Mouse (Mus musculus) heart, embryonic 12.5 days (tissue): ENCODE results near the gene Casp7. TPM values are rescaled to one million over a fixed set of nuclear protein-coding genes. Genes with fewer than 3 reads are reported as not detected.

Source experiments
- ATAC-seq: fragments of 200-750 bp; cut with Nextera tagmentation; 2 replicates; pipeline ENCODE4 v1.8.0; 2017; ENCODE audit warnings: moderate TSS enrichment, moderate library complexity; ENCODE audit not compliant: insufficient number of reproducible peaks, low FRiP score
- H3K27ac ChIP-seq: fragments of 300-500 bp; sonication (generic); 2 replicates; pipeline ENCODE4 v1.5.1; 2016; ENCODE audit warnings: mild to moderate bottlenecking, moderate library complexity; ENCODE audit not compliant: poor library complexity, severe bottlenecking
- H3K27me3 ChIP-seq: fragments of 300-500 bp; sonication (generic); replicated peaks from 2 replicates; pipeline ENCODE4 v1.6.1; 2016; ENCODE audit warnings: mild to moderate bottlenecking, moderate library complexity
- H3K36me3 ChIP-seq: fragments of 300-500 bp; sonication (generic); 2 replicates; pipeline ENCODE4 v1.6.1; 2016; ENCODE audit warnings: mild to moderate bottlenecking, moderate library complexity
- H3K4me1 ChIP-seq: fragments of 300-500 bp; sonication (generic); replicated peaks from 2 replicates; pipeline ENCODE4 v1.6.1; 2016; ENCODE audit warnings: mild to moderate bottlenecking
- H3K4me2 ChIP-seq: fragments of 300-500 bp; sonication (generic); 2 replicates; pipeline ENCODE4 v1.6.1; 2016; ENCODE audit warnings: mild to moderate bottlenecking, moderate library complexity
- H3K4me3 ChIP-seq: fragments of 300-500 bp; sonication (generic); 2 replicates; pipeline ENCODE4 v1.5.1; 2016; ENCODE audit warnings: mild to moderate bottlenecking
- H3K9ac ChIP-seq: fragments of 300-500 bp; sonication (generic); 2 replicates; pipeline ENCODE4 v1.6.1; 2016; ENCODE audit warnings: mild to moderate bottlenecking, moderate library complexity
- H3K9me3 ChIP-seq: fragments of 300-500 bp; sonication (generic); replicated peaks from 2 replicates; pipeline ENCODE4 v1.6.1; 2016; ENCODE audit warnings: mild to moderate bottlenecking, moderate library complexity
- WGBS: fragments of 180-500 bp; shearing (Covaris S2); methylation state at CpG from one replicate; pipeline ENCODE4 v1.1.7; 2016; 5-methylcytosine and 5-hydroxymethylcytosine counted together
- polyA plus RNA-seq: library from polyadenylated mRNA; unstranded; fragments of >200 nt; fragmentation: Nextera tagmentation; extraction: Ambion mirVana; gene quantifications from 2 replicates; pipeline ENCODE4 v1.2.1, GENCODE M21; 2016

The Casp7 gene
- polyA plus RNA-seq, 1 experiment from 2014 or later = 33.9 TPM

DNA sequence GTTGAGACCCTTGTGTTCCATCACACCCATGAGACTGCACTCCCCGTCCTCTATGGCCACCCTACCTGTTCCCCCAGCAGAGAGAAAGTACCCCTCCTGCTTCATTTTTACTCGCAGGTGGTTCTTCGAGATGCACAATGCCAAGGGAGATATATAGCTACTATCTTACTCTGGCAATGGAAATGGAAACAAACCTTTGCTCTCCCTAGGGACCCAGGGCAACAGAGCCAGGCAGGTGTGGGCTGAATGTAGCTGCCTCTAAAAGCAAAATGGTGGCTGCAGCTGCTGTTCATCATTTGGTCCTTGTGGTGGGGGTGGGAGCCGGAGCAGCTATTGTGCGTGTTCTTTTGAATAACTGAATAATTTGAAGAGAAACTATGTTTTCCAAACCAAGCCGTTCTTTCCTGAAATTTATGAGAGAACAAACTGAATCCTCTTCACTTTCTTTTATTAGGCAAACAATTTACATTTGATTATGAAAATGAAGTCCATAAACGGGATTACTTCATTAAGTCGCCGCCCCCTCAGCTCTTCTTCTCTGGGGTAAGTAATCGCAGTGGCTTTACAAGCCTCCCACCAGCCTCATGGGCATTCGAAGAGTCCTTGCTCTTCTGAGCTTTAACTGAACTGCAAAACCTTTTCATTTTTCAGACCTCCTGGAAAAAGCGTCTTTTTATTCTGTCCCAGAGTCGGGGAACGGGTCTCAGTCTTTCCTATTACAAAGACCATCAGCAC, 73.5 kb downstream of the Casp7 start:
- H3K4me1 ChIP-seq = peaks cover 9% of the 10 kb centered on the region; the same call in 1 of the 2 replicates
- no peaks in the 10 kb centered on the region for H3K36me3 ChIP-seq
- no peak overlapping the region for H3K9ac ChIP-seq
- 0 out of 2 replicates have a peak, but pooled peaks cover 4% of the 10 kb centered on the region for H3K27me3 ChIP-seq
- no peak overlapping the region for H3K27ac ChIP-seq
- no peak for ATAC-seq
- 77% methylated on average over 14 of the region's 14 CpGs for WGBS
- H3K9me3 ChIP-seq = no peaks in the 10 kb centered on the region
- no peak overlapping the region for H3K4me2 ChIP-seq
- no peak overlapping the region for H3K4me3 ChIP-seq

DNA sequence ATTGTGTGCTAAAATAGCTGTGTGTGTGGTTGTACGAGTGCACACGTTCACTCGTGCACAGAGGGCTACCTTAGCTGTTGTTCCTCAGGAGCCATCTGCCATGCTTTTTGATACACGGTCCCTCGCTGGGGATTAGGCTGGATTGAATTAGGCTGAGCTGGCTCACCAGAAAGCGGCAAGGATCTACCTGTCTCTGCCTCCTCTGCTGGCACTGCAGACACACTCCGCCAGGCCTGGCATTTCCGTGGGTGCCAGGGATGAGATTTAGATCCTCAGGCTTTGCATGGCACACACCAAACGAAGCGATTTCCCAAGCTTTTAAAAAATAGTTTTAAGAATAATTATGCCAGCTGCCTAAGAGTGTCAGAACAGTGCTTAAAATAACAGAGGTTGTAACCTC, 75.0 kb downstream of the Casp7 start:
- no peak overlapping the region for H3K4me2 ChIP-seq
- H3K9me3 ChIP-seq = no peaks in the 10 kb centered on the region
- H3K4me3 ChIP-seq = no peak overlapping the region
- 83% methylated on average over 10 of the region's 10 CpGs for WGBS
- no peaks in the 10 kb centered on the region for H3K36me3 ChIP-seq
- H3K9ac ChIP-seq = no peak overlapping the region
- H3K27me3 ChIP-seq = 0 out of 2 replicates have a peak, but pooled peaks cover 4% of the 10 kb centered on the region
- ATAC-seq = no peak
- no peak overlapping the region for H3K27ac ChIP-seq
- H3K4me1 ChIP-seq = peaks cover 9% of the 10 kb centered on the region; the same call in 1 of the 2 replicates

DNA sequence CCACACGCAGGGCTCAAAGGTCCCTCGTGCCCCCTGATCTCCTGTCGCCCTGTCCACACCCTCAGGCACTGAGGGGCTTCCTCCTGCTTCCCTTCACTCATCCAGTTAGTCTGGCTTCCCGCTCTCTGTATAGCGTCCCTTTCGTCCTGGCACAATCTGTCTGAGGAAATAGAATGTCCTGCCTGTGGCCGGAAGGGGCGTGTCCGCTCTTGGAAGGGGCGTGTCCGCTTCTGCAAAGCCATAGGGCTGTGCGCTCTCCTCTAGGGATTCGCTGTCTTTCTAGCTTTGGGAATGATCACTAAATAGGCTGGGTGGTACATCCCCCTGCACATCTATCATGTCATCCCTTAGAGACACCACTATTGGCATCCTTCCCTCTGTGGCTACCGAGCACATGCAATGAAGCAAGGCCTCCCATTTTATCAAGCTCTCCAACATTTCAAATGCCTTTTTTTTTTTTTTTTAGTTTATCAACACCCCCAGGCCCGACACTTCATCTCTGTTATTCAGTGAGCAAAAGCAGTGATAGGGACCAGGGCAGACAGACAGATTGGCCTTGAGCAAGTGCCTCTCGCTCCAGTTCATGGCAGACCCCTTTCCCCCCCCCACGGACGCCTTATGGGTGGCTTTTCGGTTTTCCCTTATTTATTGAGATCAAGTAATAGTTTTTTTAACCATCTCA, 78.1 kb downstream of the Casp7 start:
- H3K4me1 ChIP-seq = peaks cover 9% of the 10 kb centered on the region; the same call in 1 of the 2 replicates
- H3K27ac ChIP-seq = no peak overlapping the region
- peak overlapping the region; percentile 33 for H3K4me3 ChIP-seq
- H3K36me3 ChIP-seq = no peaks in the 10 kb centered on the region
- peak; percentile 66; the same call in 1 of the 2 replicates for ATAC-seq
- H3K9ac ChIP-seq = no peak overlapping the region
- H3K27me3 ChIP-seq = 0 out of 2 replicates have a peak, but pooled peaks cover 4% of the 10 kb centered on the region
- peak overlapping the region; percentile 63 for H3K4me2 ChIP-seq
- no peaks in the 10 kb centered on the region for H3K9me3 ChIP-seq
- 44% methylated on average over 19 of the region's 19 CpGs for whole genome bisulfite sequencing

DNA sequence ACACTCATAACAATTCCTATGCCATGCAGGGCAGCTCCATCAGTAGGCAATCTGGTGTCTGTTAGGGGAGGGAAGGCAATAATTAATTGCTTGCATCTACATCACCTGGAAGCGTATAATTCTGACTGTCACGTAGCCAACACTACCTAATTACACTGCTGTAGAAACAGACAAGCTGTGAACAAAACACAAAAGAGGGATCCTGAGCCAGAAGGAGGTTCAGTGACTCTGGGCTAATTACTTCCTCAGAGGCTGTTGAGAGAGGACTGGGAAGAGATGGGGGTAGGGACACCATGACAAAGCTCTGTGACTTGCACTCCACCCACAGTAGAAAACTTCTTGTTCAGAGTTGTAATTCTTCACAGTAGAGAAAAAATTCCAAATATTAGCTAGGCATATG, 79.6 kb downstream of the Casp7 start:
- H3K27me3 ChIP-seq = 0 out of 2 replicates have a peak, but pooled peaks cover 4% of the 10 kb centered on the region
- WGBS = 73% methylated on average over 2 of the region's 2 CpGs
- ATAC-seq = no peak
- H3K9ac ChIP-seq = no peak overlapping the region
- H3K27ac ChIP-seq = no peak overlapping the region
- H3K36me3 ChIP-seq = no peaks in the 10 kb centered on the region
- peaks cover 9% of the 10 kb centered on the region; the same call in 1 of the 2 replicates for H3K4me1 ChIP-seq
- no peak overlapping the region for H3K4me3 ChIP-seq
- no peak overlapping the region for H3K4me2 ChIP-seq
- no peaks in the 10 kb centered on the region for H3K9me3 ChIP-seq

DNA sequence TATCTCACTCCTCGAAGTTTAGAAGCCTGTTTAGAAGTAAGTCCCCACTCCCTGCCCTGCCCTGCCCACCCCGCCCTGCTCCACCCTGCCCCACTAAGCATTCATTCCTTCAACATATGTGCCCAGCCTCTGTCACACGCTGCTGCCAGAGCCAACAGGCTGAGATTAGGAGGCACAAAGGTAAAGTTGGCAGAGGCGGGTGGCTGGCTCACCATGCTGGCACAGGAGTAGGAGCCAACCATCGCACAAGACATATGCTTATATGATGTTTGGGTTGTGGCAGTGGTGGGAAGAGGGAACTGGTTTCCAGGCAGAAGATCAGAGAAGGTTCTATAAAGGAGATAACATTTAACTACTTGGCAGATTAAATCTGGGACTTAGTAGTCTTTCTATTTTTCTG, 80.3 kb downstream of the Casp7 start:
- Histone ChIP-seq H3K4me1 (peaks cover 9% of the 10 kb centered on the region; the same call in 1 of the 2 replicates), H3K4me2 (no peak overlapping the region), H3K36me3 (no peaks in the 10 kb centered on the region), H3K9me3 (no peaks in the 10 kb centered on the region), H3K27ac (no peak overlapping the region), H3K9ac (no peak overlapping the region), H3K4me3 (no peak overlapping the region), H3K27me3 (no peaks in the 10 kb centered on the region)
- WGBS = 80% methylated on average over 5 of the region's 5 CpGs
- no peak for ATAC-seq

DNA sequence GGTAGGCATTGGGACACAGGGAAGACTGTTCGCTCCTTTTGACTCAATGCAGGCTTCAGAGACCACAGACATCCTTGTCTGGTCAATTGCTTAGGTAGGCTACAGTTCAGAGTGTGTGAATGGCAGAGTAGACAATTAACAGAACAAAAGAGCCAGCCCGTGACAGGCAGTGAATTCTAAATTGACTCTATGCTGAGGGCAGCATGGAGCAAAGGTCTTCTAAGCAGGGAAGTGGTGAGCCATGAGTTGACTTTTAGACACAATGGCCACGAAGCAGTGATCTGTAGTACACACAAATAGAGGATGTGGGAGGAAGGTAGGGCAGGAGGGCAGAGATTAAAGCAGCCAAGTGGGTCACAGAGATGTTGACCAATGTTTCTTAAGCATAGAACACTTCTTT, 80.9 kb downstream of the Casp7 start:
- Histone ChIP-seq H3K9me3 (no peaks in the 10 kb centered on the region), H3K27ac (no peak overlapping the region), H3K4me3 (no peak overlapping the region), H3K4me1 (peaks cover 9% of the 10 kb centered on the region; the same call in 1 of the 2 replicates), H3K27me3 (no peaks in the 10 kb centered on the region), H3K9ac (no peak overlapping the region), H3K36me3 (no peaks in the 10 kb centered on the region), H3K4me2 (no peak overlapping the region)
- ATAC-seq = no peak
- 66% methylated on average over 3 of the region's 3 CpGs for WGBS

DNA sequence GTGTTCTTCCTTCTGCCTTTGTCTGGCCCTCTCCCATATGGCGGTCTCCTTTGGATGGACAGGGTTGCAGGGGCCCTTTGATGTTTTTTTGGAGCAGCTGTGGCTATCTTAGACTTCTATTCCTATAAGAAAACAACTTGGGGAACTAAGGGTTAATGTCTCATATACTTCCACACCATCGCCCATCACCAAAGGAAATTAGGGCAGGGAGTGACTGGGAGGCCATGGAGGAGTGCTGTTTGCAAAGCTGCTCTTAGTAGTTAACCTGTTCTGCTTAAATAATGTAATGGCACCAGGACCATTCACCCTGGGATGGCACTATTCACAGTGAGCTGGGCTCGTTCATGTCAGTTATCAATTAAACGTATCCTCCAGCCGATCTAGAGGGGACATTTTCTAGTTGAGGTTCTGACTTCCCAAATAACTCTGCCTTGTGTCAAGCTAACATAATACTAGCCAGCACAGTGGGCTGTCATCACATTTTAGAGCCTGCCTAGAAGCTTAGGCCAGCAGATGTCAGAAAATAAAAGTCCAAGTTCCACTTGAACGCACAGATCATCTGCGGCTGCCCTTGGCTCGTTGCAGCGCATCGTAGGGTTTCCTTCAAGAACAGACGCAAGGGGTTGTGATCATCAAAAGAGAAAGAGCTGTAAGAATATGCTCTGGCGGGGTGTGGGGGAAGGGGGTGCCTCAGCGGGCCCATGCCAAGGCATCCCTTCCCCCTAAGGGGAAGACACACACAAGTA, 87.9 kb downstream of the Casp7 start:
- Histone ChIP-seq H3K4me1 (peaks cover 21% of the 10 kb centered on the region), H3K27ac (no peak overlapping the region), H3K9me3 (no peaks in the 10 kb centered on the region), H3K36me3 (no peaks in the 10 kb centered on the region), H3K4me3 (no peak overlapping the region), H3K9ac (no peak overlapping the region), H3K4me2 (no peak overlapping the region), H3K27me3 (no peaks in the 10 kb centered on the region)
- ATAC-seq = no peak
- WGBS = 55% methylated on average over 13 of the region's 13 CpGs

DNA sequence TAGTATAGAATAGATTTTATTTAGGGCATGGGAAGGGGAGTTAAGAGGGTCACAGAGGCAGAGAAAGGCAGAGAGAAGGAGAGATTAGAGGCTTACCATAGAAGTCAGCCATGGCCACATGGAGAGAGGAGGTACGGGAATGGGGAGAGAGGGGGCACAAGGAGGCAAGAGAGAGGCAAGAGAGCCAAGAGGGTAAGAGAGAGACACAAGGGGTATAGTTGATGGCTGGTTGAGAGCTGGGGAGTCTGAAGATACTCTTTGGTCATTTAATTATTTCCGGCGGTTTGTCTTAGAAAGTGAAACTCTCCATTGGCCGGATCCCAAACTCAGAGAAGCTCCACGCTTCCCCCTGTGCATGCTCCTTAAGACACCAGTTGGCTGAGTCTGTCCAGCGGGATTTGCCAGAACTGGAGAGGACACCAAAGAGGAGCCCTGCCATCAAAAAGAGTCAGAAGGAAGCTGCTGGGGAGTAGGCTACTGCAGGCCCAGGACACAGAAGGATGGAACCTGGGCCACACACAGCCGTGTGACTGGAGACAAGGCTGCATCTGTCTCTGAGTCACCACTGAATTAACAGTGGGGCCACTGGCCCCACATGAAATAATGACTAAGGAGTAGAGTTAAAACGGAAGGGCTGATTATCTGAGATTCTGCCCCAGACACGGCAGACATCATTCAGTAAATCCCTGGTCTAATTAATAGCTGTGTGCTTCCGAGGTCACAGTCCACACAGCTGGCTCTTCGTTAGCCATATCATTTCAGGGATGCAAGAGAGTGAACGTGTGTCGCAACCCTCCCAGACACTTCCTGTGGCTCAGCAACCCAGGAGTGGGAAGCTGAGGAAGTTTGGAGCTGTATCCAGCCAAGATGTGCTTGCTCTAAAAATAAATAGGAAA, 88.7 kb downstream of the Casp7 start:
- no peak overlapping the region for H3K4me2 ChIP-seq

DNA sequence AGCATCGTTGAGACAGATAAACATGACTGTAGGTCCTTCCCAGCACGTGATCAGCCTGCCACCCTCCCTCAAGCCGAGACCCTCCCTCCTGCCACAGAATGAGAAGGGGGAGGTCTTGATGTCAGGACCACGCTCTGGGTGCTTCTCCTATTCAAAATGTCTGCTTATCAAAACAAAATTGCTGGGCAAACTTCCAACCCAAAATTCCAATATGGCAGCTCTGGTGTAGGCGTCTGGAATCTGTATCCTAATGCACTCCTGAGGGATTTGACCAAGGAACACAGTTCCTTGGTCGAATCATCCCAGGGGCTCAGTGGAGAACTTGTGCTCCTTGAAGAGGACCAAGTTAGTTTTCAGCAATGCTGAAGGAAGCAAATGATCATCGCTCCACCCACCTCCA, 90.0 kb downstream of the Casp7 start:
- Histone ChIP-seq H3K36me3 (no peaks in the 10 kb centered on the region), H3K9me3 (no peaks in the 10 kb centered on the region), H3K4me3 (no peak overlapping the region), H3K27me3 (no peaks in the 10 kb centered on the region), H3K27ac (no peak overlapping the region), H3K9ac (no peak overlapping the region), H3K4me1 (peaks cover 21% of the 10 kb centered on the region), H3K4me2 (no peak overlapping the region)
- 67% methylated on average over 7 of the region's 7 CpGs for WGBS
- no peak for ATAC-seq

More for the DNA sequence above, 88.7 kb downstream of the Casp7 start:
- Histone ChIP-seq H3K36me3 (no peaks in the 10 kb centered on the region), H3K4me3 (no peak overlapping the region), H3K27me3 (no peaks in the 10 kb centered on the region), H3K9ac (no peak overlapping the region), H3K27ac (no peak overlapping the region), H3K9me3 (no peaks in the 10 kb centered on the region), H3K4me1 (peaks cover 21% of the 10 kb centered on the region)
- 67% methylated on average over 13 of the region's 13 CpGs for WGBS
- ATAC-seq = no peak

DNA sequence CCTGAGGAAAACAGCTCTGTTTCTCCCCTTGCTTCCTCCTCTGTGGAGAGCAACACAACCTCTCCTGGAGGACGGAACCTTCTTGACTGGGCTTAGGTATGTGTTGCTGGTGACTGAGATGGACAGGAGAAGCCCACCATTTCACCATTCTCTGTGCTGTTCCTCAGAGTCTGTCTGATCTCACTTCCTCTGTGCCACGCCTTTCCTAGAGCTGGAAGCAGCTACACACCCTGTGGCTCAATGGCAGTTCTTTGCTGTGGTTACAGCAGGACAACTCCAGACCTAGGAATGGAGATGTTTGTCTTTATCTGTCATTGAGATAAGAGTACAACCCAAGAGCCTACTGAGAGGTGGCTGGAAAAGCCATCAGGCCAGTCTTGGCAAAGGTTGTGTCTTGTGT, 90.4 kb downstream of the Casp7 start:
- H3K36me3 ChIP-seq = no peaks in the 10 kb centered on the region
- no peak overlapping the region for H3K9ac ChIP-seq
- ATAC-seq = no peak
- H3K9me3 ChIP-seq = no peaks in the 10 kb centered on the region
- no peak overlapping the region for H3K4me2 ChIP-seq
- H3K4me3 ChIP-seq = no peak overlapping the region
- H3K27ac ChIP-seq = no peak overlapping the region
- peaks cover 21% of the 10 kb centered on the region for H3K4me1 ChIP-seq
- 84% methylated on average over 2 of the region's 2 CpGs for WGBS
- H3K27me3 ChIP-seq = no peaks in the 10 kb centered on the region
